Mouse (Mus musculus) erythroblast, embryonic 14.5 days (primary cell): ENCODE data around the gene Esr1. TPM values are rescaled to one million over a fixed set of nuclear protein-coding genes. Genes with fewer than 3 reads are reported as not detected.

Source experiments
- H3K27me3 ChIP-seq: 2 replicates; pipeline ENCODE4 v1.6.1; 2012; ENCODE audit warnings: inconsistent platforms; ENCODE audit not compliant: control insufficient read depth
- H3K36me3 ChIP-seq: 2 replicates; pipeline ENCODE4 v1.6.1; 2012; ENCODE audit warnings: mild to moderate bottlenecking, inconsistent platforms; ENCODE audit not compliant: control insufficient read depth
- H3K4me1 ChIP-seq: 2 replicates; pipeline ENCODE4 v1.6.1; 2012; ENCODE audit warnings: inconsistent platforms; ENCODE audit not compliant: control insufficient read depth
- H3K4me3 ChIP-seq: replicated peaks from 2 replicates; pipeline ENCODE3; 2012; ENCODE audit warnings: moderate library complexity, mild to moderate bottlenecking, inconsistent platforms
- H3K9me3 ChIP-seq: 2 replicates; pipeline ENCODE4 v1.6.1; 2012; ENCODE audit warnings: low read length, inconsistent platforms, mixed read lengths; ENCODE audit not compliant: control insufficient read depth
- GATA1 ChIP-seq: IDR thresholded peaks from 2 replicates; pipeline ENCODE4 v1.6.1; 2012; ENCODE audit warnings: low read length, inconsistent platforms, mixed read lengths
- TAL1 ChIP-seq: IDR thresholded peaks from 3 replicates; pipeline ENCODE4 v1.6.1; 2012; ENCODE audit warnings: low read length, inconsistent platforms, mixed read lengths
- polyA plus RNA-seq: library from polyadenylated mRNA; stranded (reverse); fragments of >175 nt; gene quantifications from 2 replicates; pipeline ENCODE4 v1.2.3, GENCODE M21; 2012

Esr1 gene
- polyA plus RNA-seq, 1 experiment = 0.01 TPM

- no peak overlapping the region for H3K4me3 ChIP-seq
- TF ChIP-seq GATA1 = no peak
- TF ChIP-seq TAL1 = no peak
- H3K36me3 ChIP-seq = no peaks in the 10 kb centered on the region
- H3K27me3 ChIP-seq = no peaks in the 10 kb centered on the region
- no peaks in the 10 kb centered on the region for H3K9me3 ChIP-seq
- H3K4me1 ChIP-seq = no peaks in the 10 kb centered on the region
Measured at GRCm38 (mm10) chr10:4900324-4900723, 288.9 kb downstream of the Esr1 start.

GRCm38 (mm10) chr10:4909271-4909670, 297.9 kb downstream of the Esr1 start:
- Histone ChIP-seq H3K4me1 (no peaks in the 10 kb centered on the region), H3K27me3 (no peaks in the 10 kb centered on the region), H3K36me3 (no peaks in the 10 kb centered on the region), H3K9me3 (no peaks in the 10 kb centered on the region; the same call in 1 of the 2 replicates), H3K4me3 (no peak overlapping the region)
- TF ChIP-seq GATA1 (no peak), TAL1 (no peak)

- H3K4me1 ChIP-seq = no peaks in the 10 kb centered on the region
- H3K4me3 ChIP-seq = no peak overlapping the region
- no peaks in the 10 kb centered on the region for H3K36me3 ChIP-seq
- no peaks in the 10 kb centered on the region; the same call in 1 of the 2 replicates for H3K9me3 ChIP-seq
- TF ChIP-seq GATA1 (no peak), TAL1 (no peak)
- no peaks in the 10 kb centered on the region for H3K27me3 ChIP-seq
Measured at GRCm38 (mm10) chr10:4910451-4910850, 299.1 kb downstream of the Esr1 start.

GRCm38 (mm10) chr10:4919046-4919445, 307.7 kb downstream of the Esr1 start:
- H3K4me1 ChIP-seq = no peaks in the 10 kb centered on the region
- TF ChIP-seq GATA1 (no peak), TAL1 (no peak)
- no peak overlapping the region for H3K4me3 ChIP-seq
- H3K27me3 ChIP-seq = no peaks in the 10 kb centered on the region
- no peaks in the 10 kb centered on the region for H3K36me3 ChIP-seq
- no peaks in the 10 kb centered on the region for H3K9me3 ChIP-seq

- Histone ChIP-seq H3K36me3 (no peaks in the 10 kb centered on the region), H3K4me3 (no peak overlapping the region), H3K9me3 (no peaks in the 10 kb centered on the region), H3K4me1 (no peaks in the 10 kb centered on the region), H3K27me3 (no peaks in the 10 kb centered on the region)
- no peak for TF ChIP-seq GATA1
- no peak for TF ChIP-seq TAL1
Measured at GRCm38 (mm10) chr10:4923616-4924015, 312.2 kb downstream of the Esr1 start.

GRCm38 (mm10) chr10:4924391-4924790, 313.0 kb downstream of the Esr1 start:
- H3K4me1 ChIP-seq = no peaks in the 10 kb centered on the region
- no peaks in the 10 kb centered on the region for H3K9me3 ChIP-seq
- H3K36me3 ChIP-seq = no peaks in the 10 kb centered on the region
- no peaks in the 10 kb centered on the region for H3K27me3 ChIP-seq
- no peak overlapping the region for H3K4me3 ChIP-seq
- no peak for TF ChIP-seq GATA1
- TF ChIP-seq TAL1 = no peak

- Histone ChIP-seq H3K27me3 (no peaks in the 10 kb centered on the region), H3K9me3 (no peaks in the 10 kb centered on the region), H3K4me3 (no peak overlapping the region), H3K36me3 (no peaks in the 10 kb centered on the region), H3K4me1 (no peaks in the 10 kb centered on the region)
- no peak for TF ChIP-seq TAL1
- TF ChIP-seq GATA1 = no peak
Measured at GRCm38 (mm10) chr10:4943148-4943547, 331.8 kb downstream of the Esr1 start.

GRCm38 (mm10) chr10:4944725-4945124, 333.3 kb downstream of the Esr1 start:
- TF ChIP-seq TAL1 = no peak
- TF ChIP-seq GATA1 = no peak
- Histone ChIP-seq H3K27me3 (no peaks in the 10 kb centered on the region), H3K4me3 (no peak overlapping the region), H3K9me3 (no peaks in the 10 kb centered on the region), H3K36me3 (no peaks in the 10 kb centered on the region), H3K4me1 (no peaks in the 10 kb centered on the region)

GRCm38 (mm10) chr10:4965768-4966167, 354.4 kb downstream of the Esr1 start:
- TF ChIP-seq TAL1 (no peak), GATA1 (no peak)
- Histone ChIP-seq H3K4me3 (no peak overlapping the region), H3K27me3 (no peaks in the 10 kb centered on the region), H3K9me3 (no peaks in the 10 kb centered on the region), H3K4me1 (no peaks in the 10 kb centered on the region), H3K36me3 (no peaks in the 10 kb centered on the region)

GRCm38 (mm10) chr10:4971156-4971555, 359.8 kb downstream of the Esr1 start:
- Histone ChIP-seq H3K27me3 (no peaks in the 10 kb centered on the region), H3K9me3 (no peaks in the 10 kb centered on the region), H3K4me1 (no peaks in the 10 kb centered on the region), H3K4me3 (no peak overlapping the region), H3K36me3 (no peaks in the 10 kb centered on the region)
- TF ChIP-seq GATA1 (no peak), TAL1 (no peak)
